Mouse (Mus musculus) intestine, embryonic 16.5 days (tissue): ENCODE measurements around the gene Ciz1. TPM values are rescaled to one million over a fixed set of nuclear protein-coding genes. Genes with fewer than 3 reads are reported as not detected.

Experiments
- ATAC-seq: fragments of 200-750 bp; cut with Nextera tagmentation; 2 replicates; pipeline ENCODE4 v1.8.0; 2017; ENCODE audit warnings: moderate TSS enrichment, moderate library complexity
- H3K27ac ChIP-seq: fragments of 300-500 bp; sonication (generic); 2 replicates; pipeline ENCODE4 v1.5.1; 2014; ENCODE audit warnings: mild to moderate bottlenecking, low read length
- H3K27me3 ChIP-seq: fragments of 300-500 bp; sonication (generic); replicated peaks from 2 replicates; pipeline ENCODE4 v1.6.1; 2014; ENCODE audit warnings: low read length, control low read depth, mixed read lengths; ENCODE audit not compliant: control insufficient read depth, insufficient read depth
- H3K36me3 ChIP-seq: fragments of 300-500 bp; sonication (generic); 2 replicates; pipeline ENCODE4 v1.6.1; 2014; ENCODE audit warnings: low read length, control low read depth; ENCODE audit not compliant: control insufficient read depth, insufficient read depth
- H3K4me1 ChIP-seq: fragments of 300-500 bp; sonication (generic); 2 replicates; pipeline ENCODE4 v1.6.1; 2014; ENCODE audit warnings: low read length, control low read depth, mixed read lengths; ENCODE audit not compliant: control insufficient read depth, insufficient read depth
- H3K4me2 ChIP-seq: fragments of 300-500 bp; sonication (generic); 2 replicates; pipeline ENCODE4 v1.6.1; 2014; ENCODE audit warnings: low read depth, low read length, control low read depth
- H3K4me3 ChIP-seq: fragments of 300-500 bp; sonication (generic); 2 replicates; pipeline ENCODE4 v1.5.1; 2014; ENCODE audit warnings: mild to moderate bottlenecking, low read length
- H3K9ac ChIP-seq: fragments of 300-500 bp; sonication (generic); 2 replicates; pipeline ENCODE4 v1.6.1; 2014; ENCODE audit warnings: low read depth, low read length
- H3K9me3 ChIP-seq: fragments of 300-500 bp; sonication (generic); 2 replicates; pipeline ENCODE4 v1.6.1; 2016; ENCODE audit warnings: low read length, control low read depth; ENCODE audit not compliant: control insufficient read depth
- WGBS: fragments of 180-500 bp; shearing (Covaris S2); extraction: QIAGEN DNeasy Blood & Tissue Kit; methylation state at CpG from one replicate; pipeline ENCODE4 v1.1.7; 2014; 5-methylcytosine and 5-hydroxymethylcytosine counted together
- polyA plus RNA-seq: library from polyadenylated mRNA; unstranded; fragments of >200 nt; fragmentation: Nextera tagmentation; extraction: Ambion mirVana; gene quantifications from 2 replicates; pipeline ENCODE4 v1.2.1, GENCODE M21; 2015

Ciz1 gene
- polyA plus RNA-seq, 1 experiment from 2014 or later = 47.1 TPM

DNA sequence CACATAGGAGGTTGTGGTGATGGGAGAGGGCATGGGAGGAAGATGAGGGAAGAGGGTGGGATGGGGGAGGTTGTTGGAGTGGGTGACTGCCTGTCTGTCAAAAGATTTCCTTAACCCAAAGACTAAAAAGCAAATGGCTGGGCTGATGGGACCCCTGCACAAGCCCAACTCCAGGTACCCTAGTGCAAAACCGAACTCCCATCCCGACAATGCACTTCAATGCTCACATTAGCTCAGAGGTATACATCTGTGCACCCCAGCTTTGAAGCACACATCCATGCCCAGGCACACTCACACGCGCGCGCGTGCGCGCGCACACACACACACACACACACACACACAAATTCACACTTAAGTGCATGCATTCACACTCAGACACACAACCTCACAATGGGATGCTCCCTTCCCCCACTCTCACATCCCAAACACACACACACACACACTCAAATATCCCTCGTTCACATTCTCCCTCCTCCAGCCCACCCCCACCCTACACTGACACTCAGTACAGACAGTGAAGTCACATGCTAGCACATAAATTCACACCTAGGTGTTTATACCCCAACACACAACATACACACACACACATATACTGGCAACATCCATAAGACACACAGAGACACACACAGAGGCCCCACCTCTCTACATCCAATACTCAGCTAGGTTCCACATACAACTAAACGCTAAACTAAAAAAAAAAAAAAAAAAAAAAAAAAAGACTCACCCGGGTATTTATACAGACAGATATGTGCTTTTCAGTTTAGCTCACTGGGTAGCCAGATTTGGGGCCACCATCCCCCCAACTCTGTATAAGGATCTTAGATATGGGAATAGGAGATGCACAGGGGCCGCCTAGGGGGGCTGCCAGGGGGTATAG is 33.2 kb upstream of the Ciz1 start:
- Histone ChIP-seq H3K4me1 (peaks cover 32% of the 10 kb centered on the region), H3K4me2 (peak overlapping the region; percentile 50), H3K27me3 (no peaks in the 10 kb centered on the region), H3K9ac (peak overlapping the region; percentile 76), H3K4me3 (peak overlapping the region; percentile 46), H3K27ac (peak overlapping the region; percentile 90), H3K9me3 (no peaks in the 10 kb centered on the region), H3K36me3 (no peaks in the 10 kb centered on the region; the same call in 1 of the 2 replicates)
- ATAC-seq = no peak
- WGBS = 63% methylated on average over 14 of the region's 14 CpGs

GRCm38 (mm10) chr2:32319586-32320580 is 32.2 kb upstream of the Ciz1 start:
- H3K36me3 ChIP-seq = peaks cover 2% of the 10 kb centered on the region; the same call in 1 of the 2 replicates
- no peaks in the 10 kb centered on the region for H3K27me3 ChIP-seq
- H3K27ac ChIP-seq = peak overlapping the region; percentile 90
- peak overlapping the region; percentile 50 for H3K4me2 ChIP-seq
- ATAC-seq = peak; percentile 13; the same call in 1 of the 2 replicates
- 32% methylated on average over 9 of the region's 9 CpGs for WGBS
- peak overlapping the region; percentile 34; the same call in 1 of the 2 replicates for H3K9ac ChIP-seq
- peaks cover 32% of the 10 kb centered on the region for H3K4me1 ChIP-seq
- H3K9me3 ChIP-seq = no peaks in the 10 kb centered on the region
- H3K4me3 ChIP-seq = no peak overlapping the region

DNA sequence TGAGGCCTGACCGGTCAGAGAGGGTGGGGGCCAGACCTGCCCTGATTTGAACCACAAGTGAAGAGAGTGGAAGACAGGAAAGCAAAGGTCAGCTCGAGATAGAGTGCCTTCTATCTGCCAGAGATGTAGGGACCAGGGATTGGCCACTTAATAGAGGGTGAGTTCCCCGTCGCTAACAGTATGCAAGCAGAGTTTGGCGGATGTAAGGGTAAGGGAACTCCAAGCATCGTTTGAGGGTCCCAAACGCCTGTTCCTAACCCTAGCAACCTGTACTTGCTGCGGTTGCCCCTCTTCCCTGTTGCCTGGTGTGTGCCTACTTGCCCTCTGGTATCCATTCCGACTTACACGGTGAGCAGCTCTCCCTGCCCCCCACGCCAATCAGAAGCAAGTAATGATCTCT is 31.4 kb upstream of the Ciz1 start:
- Histone ChIP-seq H3K9ac (no peak overlapping the region), H3K36me3 (peaks cover 2% of the 10 kb centered on the region; the same call in 1 of the 2 replicates), H3K27ac (no peak overlapping the region), H3K4me1 (peaks cover 34% of the 10 kb centered on the region), H3K9me3 (no peaks in the 10 kb centered on the region), H3K27me3 (no peaks in the 10 kb centered on the region), H3K4me2 (no peak overlapping the region), H3K4me3 (no peak overlapping the region)
- 67% methylated on average over 11 of the region's 11 CpGs for WGBS
- ATAC-seq = no peak

DNA sequence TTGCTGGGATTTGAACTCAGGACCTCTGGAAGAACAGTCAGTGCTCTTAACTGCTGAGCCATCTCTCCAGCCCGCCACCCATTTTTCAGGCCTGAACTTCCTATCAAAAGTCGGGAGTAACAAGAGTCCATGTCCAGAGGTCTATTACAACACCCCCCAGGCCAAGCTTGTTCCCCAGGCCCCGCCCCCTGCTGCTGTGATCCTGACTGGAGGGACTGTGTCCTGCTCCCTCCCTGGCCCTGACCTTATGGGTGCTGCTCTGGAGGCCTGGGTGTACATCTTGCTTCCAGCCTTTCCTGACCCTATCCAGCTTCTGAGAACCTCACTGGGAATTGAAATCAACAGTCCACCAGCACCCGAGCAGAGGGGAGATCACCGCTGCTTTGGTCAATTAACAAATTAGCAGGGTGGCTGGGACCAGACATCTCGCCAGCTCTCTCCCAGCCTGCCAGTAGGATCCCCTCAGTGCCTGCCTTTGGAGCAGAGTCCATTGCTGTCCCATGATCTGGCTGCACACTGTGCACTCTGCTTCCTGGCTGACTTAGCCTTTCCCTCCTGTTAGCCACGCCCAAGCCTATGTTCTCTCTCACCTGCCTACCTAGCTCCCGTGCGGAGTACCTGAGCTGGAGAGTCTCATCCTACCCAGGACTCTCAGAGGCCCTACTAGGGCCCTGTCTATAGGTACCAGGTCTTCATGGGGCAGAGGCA is 30.4 kb upstream of the Ciz1 start:
- H3K36me3 ChIP-seq = peaks cover 2% of the 10 kb centered on the region; the same call in 1 of the 2 replicates
- peak; percentile 81 for ATAC-seq
- no peak overlapping the region for H3K4me2 ChIP-seq
- H3K4me1 ChIP-seq = peaks cover 29% of the 10 kb centered on the region
- no peak overlapping the region for H3K4me3 ChIP-seq
- WGBS = 61% methylated on average over 9 of the region's 9 CpGs
- no peaks in the 10 kb centered on the region for H3K27me3 ChIP-seq
- peak overlapping the region; percentile 88 for H3K27ac ChIP-seq
- peak overlapping the region; percentile 34; the same call in 1 of the 2 replicates for H3K9ac ChIP-seq
- no peaks in the 10 kb centered on the region for H3K9me3 ChIP-seq

DNA sequence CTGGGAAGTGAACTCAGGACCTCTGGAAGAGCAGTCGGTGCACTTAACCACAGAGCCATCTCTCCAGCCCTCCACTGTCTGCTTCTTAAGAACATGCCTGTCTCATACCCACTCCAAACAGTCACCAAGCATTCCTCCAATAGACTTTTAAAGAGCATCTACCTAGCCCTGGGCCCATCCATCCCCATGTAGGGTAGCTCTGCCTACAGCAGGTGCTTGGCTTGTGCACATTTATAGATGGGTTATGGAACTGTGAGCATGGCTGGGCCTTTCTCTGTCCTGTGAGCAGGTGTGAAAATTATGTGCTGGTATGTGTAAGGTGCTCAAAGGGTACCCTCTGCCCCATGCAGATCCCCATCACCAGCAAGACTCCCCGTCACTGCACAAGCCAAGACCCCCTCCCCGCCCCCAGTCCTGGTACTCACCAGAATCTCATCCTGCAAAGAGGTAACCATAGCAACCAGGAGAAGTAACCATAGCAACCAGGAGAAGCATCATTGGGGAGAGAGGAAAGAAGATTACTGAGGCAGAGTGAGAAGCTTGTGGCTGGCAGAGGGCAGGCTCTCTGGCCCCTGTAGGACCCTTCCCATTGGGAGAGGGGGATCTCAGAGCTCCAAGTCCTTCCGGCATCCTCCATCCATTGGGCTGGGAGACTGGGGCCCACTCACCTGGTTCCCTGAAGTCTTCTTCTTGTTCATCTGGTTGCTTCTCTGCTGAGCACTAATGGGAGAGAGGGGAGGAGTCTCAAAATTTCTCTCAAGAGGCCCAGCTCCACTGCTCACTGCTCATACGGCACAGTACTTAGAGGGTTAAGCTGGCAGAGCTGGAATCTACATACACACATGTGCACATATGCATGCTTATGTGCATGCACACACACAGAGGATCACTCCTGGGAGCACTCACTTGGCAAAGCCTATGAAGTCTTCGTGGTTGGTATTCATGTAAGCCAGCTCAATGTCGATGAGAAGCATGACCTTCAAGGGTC is 29.1 kb upstream of the Ciz1 start:
- ATAC-seq = no peak
- 73% methylated on average over 7 of the region's 7 CpGs for WGBS

DNA sequence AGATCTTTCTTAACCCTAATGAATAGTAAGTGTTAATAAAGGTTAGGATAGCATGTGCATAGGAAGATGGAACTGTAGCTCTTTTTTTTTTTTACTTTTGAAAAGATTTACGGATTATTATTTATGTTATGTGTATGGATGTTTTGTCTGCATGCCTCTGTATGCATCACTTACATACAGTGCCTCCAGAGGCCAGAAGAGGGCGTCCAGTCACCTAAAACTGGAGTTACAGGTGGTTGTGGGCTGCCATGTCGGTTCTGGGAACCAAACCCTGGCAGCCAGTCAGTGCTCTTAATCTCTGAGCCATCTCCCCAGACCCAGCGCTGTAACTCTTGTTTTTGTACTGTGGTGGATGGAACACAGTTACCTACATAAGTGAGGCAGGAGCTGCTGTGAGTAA is 27.8 kb upstream of the Ciz1 start:
- no peak overlapping the region for H3K9ac ChIP-seq
- no peak overlapping the region for H3K27ac ChIP-seq
- peaks cover 2% of the 10 kb centered on the region; the same call in 1 of the 2 replicates for H3K36me3 ChIP-seq
- no peak for ATAC-seq
- H3K4me1 ChIP-seq = peaks cover 17% of the 10 kb centered on the region; the same call in 1 of the 2 replicates
- no peaks in the 10 kb centered on the region for H3K9me3 ChIP-seq
- no peaks in the 10 kb centered on the region for H3K27me3 ChIP-seq
- H3K4me2 ChIP-seq = no peak overlapping the region
- H3K4me3 ChIP-seq = no peak overlapping the region
- WGBS = 58% methylated on average over 4 of the region's 4 CpGs

More for the DNA sequence above, 29.1 kb upstream of the Ciz1 start:
- H3K4me1 ChIP-seq = peaks cover 18% of the 10 kb centered on the region; the same call in 1 of the 2 replicates
- H3K4me3 ChIP-seq = no peak overlapping the region
- no peaks in the 10 kb centered on the region for H3K9me3 ChIP-seq
- H3K27ac ChIP-seq = no peak overlapping the region
- H3K36me3 ChIP-seq = peaks cover 2% of the 10 kb centered on the region; the same call in 1 of the 2 replicates
- no peaks in the 10 kb centered on the region for H3K27me3 ChIP-seq
- no peak overlapping the region for H3K4me2 ChIP-seq
- H3K9ac ChIP-seq = no peak overlapping the region; the same call in 1 of the 2 replicates

- no peak for ATAC-seq
- no peak overlapping the region for H3K4me3 ChIP-seq
- H3K9ac ChIP-seq = no peak overlapping the region
- H3K9me3 ChIP-seq = no peaks in the 10 kb centered on the region
- no peak overlapping the region for H3K4me2 ChIP-seq
- 48% methylated on average over 7 of the region's 7 CpGs for WGBS
- peaks cover 11% of the 10 kb centered on the region; the same call in 1 of the 2 replicates for H3K4me1 ChIP-seq
- H3K27ac ChIP-seq = peak overlapping the region; percentile 18; the same call in 1 of the 2 replicates
- H3K36me3 ChIP-seq = peaks cover 2% of the 10 kb centered on the region; the same call in 1 of the 2 replicates
- no peaks in the 10 kb centered on the region for H3K27me3 ChIP-seq
These were observed 26.8 kb upstream of the Ciz1 start for GRCm38 (mm10) chr2:32325342-32325741.

DNA sequence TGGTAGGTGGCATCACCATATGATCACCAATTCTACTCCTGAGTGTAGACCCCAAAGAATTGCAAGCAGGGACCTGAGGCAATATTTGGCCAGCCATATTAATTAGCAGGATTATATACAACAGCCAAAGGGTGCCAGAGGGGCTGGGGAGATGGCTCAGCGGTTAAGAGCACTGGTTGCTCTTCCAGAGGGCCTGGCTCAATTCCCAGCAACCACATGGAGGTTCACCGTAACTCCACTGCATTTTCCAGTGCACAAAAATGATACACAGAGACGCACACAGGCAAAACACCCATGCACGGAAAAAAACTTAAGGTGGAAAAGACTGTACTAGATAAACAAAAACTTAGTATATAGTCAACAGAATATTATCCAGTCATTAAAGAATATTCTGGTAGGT is 24.9 kb upstream of the Ciz1 start:
- peaks cover 9% of the 10 kb centered on the region; the same call in 1 of the 2 replicates for H3K4me1 ChIP-seq
- H3K9me3 ChIP-seq = no peaks in the 10 kb centered on the region
- WGBS = 62% methylated on average over 4 of the region's 4 CpGs
- H3K4me3 ChIP-seq = no peak overlapping the region
- H3K36me3 ChIP-seq = peaks cover 2% of the 10 kb centered on the region; the same call in 1 of the 2 replicates
- no peak overlapping the region for H3K9ac ChIP-seq
- ATAC-seq = no peak
- no peak overlapping the region for H3K27ac ChIP-seq
- no peak overlapping the region for H3K4me2 ChIP-seq
- H3K27me3 ChIP-seq = no peaks in the 10 kb centered on the region
